Mouse (Mus musculus): ENCODE measurements at regions not wholly inside any gene's neighbourhood (a gene's known extent, or its start where the extent isn't known, plus 50 kb on each side); places are given as distances from the start of the nearest gene placed in this dataset.

DNA sequence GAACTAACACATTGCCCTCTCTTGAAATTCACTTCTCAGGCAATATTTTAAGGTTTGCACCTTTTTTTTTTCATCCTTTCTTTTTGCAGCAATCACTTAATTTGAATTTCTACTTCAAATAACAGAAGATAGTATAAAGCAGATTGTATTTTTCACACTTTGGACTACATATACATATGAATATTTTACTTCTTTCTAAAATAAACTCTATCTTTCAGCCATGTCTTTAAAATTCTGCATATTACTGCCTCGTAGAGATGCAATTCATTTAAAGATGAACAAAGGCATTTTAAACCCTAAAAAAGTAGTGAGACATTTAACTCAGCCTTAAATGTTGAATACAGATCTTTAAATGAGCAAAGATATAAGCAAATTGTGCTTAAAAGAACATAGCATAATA lies 739.1 kb upstream of the Cdh10 start:
- no peak for DNase-seq (ENCODE audit: low spot score)

All from layer of hippocampus, adult 11-12 months (tissue).